Mouse (Mus musculus) midbrain, embryonic 13.5 days (tissue): ENCODE measurements around the gene Slc25a10. TPM values are rescaled to one million over a fixed set of nuclear protein-coding genes. Genes with fewer than 3 reads are reported as not detected.
A peak's percentile ranks its signal among the peaks of the same experiment; 100 is the strongest.

ENCODE experiments used
- ATAC-seq: fragments of 200-750 bp; cut with Nextera tagmentation; 2 replicates; pipeline ENCODE4 v1.8.0; 2017; ENCODE audit warnings: mild to moderate bottlenecking, moderate TSS enrichment, moderate library complexity
- H3K27ac ChIP-seq: fragments of 300-500 bp; sonication (generic); 2 replicates; pipeline ENCODE4 v1.5.1; 2015; ENCODE audit warnings: inconsistent platforms, mild to moderate bottlenecking, moderate library complexity
- H3K27me3 ChIP-seq: fragments of 300-500 bp; sonication (generic); 2 replicates; pipeline ENCODE4 v1.6.1; 2015; ENCODE audit warnings: mild to moderate bottlenecking, inconsistent platforms
- H3K36me3 ChIP-seq: fragments of 300-500 bp; sonication (generic); 2 replicates; pipeline ENCODE4 v1.6.1; 2015; ENCODE audit warnings: mild to moderate bottlenecking, inconsistent platforms
- H3K4me1 ChIP-seq: fragments of 300-500 bp; sonication (generic); replicated peaks from 2 replicates; pipeline ENCODE4 v1.6.1; 2015; ENCODE audit warnings: inconsistent platforms
- H3K4me2 ChIP-seq: fragments of 300-500 bp; sonication (generic); replicated peaks from 2 replicates; pipeline ENCODE4 v1.6.1; 2015; ENCODE audit warnings: moderate library complexity, mild to moderate bottlenecking, inconsistent platforms
- H3K4me3 ChIP-seq: fragments of 300-500 bp; sonication (generic); replicated peaks from 2 replicates; pipeline ENCODE4 v1.5.1; 2015; ENCODE audit warnings: mild to moderate bottlenecking, inconsistent platforms
- H3K9ac ChIP-seq: fragments of 300-500 bp; sonication (generic); replicated peaks from 2 replicates; pipeline ENCODE4 v1.6.1; 2015; ENCODE audit warnings: mild to moderate bottlenecking, inconsistent platforms
- H3K9me3 ChIP-seq: fragments of 300-500 bp; sonication (generic); 2 replicates; pipeline ENCODE4 v1.6.1; 2016; ENCODE audit warnings: mild to moderate bottlenecking, inconsistent platforms
- WGBS: fragments of 180-500 bp; shearing (Covaris S2); methylation state at CpG from one replicate; pipeline ENCODE4 v1.1.7; 2015; 5-methylcytosine and 5-hydroxymethylcytosine counted together
- polyA plus RNA-seq: library from polyadenylated mRNA; unstranded; fragments of >200 nt; fragmentation: Nextera tagmentation; extraction: Ambion mirVana; gene quantifications from 2 replicates; pipeline ENCODE4 v1.2.1, GENCODE M21; 2015

The Slc25a10 gene
- 28.2 and 29.2 TPM in 2 replicates for polyA plus RNA-seq

DNA sequence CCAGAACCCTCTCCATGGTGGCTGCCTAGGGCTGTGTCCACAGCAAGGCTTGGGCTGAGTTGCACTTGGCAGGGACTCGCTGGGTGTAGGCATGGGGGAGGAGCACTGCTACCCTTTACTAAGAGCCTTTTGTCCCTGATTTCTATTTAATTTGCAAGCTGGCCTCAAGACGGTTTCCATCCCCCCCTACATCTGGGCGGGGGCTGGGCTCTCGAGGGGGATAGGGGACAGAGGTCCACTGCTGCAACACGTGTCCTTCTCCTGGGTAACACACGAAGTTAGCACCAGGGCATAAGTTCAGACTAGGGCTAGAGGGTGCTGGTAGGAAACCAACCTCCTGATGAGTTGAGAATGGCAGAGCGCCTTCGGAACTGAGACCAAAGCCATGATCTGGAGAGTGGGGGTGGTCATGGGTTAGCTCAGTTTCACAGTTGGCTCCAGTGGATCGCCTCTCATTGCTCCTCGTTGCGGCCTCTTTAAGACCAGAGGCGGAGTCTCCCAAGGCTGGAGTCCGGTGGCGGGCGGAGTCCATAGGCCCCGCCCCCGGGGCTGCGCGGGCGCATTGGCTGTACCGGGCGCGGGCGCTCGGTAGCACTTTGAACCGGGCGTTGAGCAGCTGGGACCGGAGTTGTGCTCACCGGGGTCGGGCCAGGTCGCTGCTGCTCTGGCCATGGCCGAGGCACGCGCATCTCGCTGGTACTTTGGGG is at the start of gene Slc25a10:
Gene Slc25a10, plus strand, starts transcription at position 524 of the 707 bp plus-strand sequence.
- peaks cover 49% of the 10 kb centered on the region for H3K36me3 ChIP-seq
- H3K27ac ChIP-seq = peak within 1 kb of the TSS; percentile 77
- under 1% methylated on average over 35 of the region's 35 CpGs for WGBS
- H3K9me3 ChIP-seq = no peaks in the 10 kb centered on the region
- peak within 1 kb of the TSS; percentile 86 for H3K9ac ChIP-seq
- H3K4me1 ChIP-seq = peaks cover 39% of the 10 kb centered on the region
- peak within 1 kb of the TSS; percentile 98 for H3K4me2 ChIP-seq
- no peaks in the 10 kb centered on the region for H3K27me3 ChIP-seq
- peak within 1 kb of the TSS; percentile 97 for H3K4me3 ChIP-seq
- ATAC-seq = peak; percentile 90

DNA sequence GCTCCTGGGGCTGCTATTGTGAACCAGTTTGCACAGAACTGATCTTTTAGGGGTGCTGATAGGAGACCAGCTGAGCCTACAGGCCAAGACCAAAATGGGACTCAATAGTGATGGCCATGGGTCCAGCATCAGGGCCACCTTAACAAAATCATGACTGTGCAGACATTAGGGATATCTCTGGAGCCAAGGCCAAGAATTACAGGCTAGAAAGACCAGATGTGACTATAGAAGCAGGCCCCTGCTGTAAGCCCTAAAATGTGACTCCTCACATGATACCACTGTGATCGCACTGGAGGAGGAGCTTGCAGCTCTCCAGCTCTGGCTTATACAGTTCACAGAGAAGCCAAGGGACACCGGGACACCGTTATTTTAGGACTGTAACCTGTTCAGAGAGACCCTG is 49.3 kb upstream of the Slc25a10 start, which contains the start of gene Tspan10:
Gene Tspan10, plus strand, starts transcription at position 301 of the 400 bp plus-strand sequence.
- Histone ChIP-seq H3K27ac (no peak within 1 kb of the TSS), H3K4me3 (no peak within 1 kb of the TSS), H3K4me1 (no peaks in the 10 kb centered on the region), H3K4me2 (no peak within 1 kb of the TSS), H3K9ac (no peak within 1 kb of the TSS), H3K9me3 (no peaks in the 10 kb centered on the region), H3K27me3 (no peaks in the 10 kb centered on the region), H3K36me3 (no peaks in the 10 kb centered on the region)
- no peak for ATAC-seq
- 90% methylated on average over 3 of the region's 3 CpGs for WGBS

DNA sequence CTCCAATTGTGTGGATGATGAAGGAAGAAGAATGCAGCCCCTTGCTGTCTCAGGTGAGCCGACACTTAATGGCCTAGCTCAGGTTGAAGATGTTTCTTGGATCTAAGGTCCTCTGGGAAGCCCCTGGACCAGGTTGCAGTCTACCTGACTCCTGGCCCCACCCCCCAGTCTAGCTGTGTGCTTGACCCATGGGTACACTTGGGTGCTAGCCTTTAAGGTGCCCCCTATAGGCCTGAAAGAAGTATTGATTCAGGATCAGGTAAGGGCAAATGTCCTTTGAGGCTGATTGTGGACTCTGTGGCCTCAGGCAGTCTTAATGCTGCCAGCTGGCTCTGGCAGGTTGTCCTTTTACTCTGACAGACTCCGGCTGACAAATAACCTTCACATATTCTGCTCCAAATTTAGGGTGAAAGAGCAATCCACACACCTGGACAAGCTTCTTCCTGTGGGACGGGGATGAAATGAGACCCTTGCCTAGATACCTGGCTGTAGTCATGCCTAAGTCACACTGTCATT is 48.8 kb upstream of the Slc25a10 start:
- Histone ChIP-seq H3K9me3 (no peaks in the 10 kb centered on the region), H3K36me3 (no peaks in the 10 kb centered on the region), H3K27ac (no peak overlapping the region), H3K27me3 (no peaks in the 10 kb centered on the region), H3K9ac (no peak overlapping the region), H3K4me2 (no peak overlapping the region), H3K4me3 (no peak overlapping the region), H3K4me1 (no peaks in the 10 kb centered on the region)
- ATAC-seq = no peak
- WGBS = 86% methylated on average over 3 of the region's 3 CpGs

DNA sequence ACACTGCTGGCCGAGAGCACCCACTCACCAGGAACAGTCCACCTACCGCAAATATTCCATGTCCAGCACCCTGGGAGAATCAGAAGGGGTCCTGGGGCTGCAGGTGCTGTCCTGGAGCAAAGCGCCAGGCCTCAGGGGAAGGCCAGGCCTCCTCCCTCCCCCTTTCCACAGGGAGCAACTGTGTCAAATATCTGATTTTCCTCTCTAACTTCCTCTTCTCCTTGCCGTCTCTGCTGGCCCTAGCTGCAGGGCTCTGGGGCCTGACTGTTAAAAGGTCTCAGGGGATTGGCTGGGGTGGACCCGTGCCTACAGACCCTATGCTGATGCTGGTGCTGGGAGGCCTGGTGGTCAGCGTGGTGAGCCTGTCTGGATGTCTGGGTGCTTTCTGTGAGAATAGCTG is 47.5 kb upstream of the Slc25a10 start:
- no peaks in the 10 kb centered on the region for H3K4me1 ChIP-seq
- ATAC-seq = no peak
- no peak overlapping the region for H3K27ac ChIP-seq
- H3K4me3 ChIP-seq = no peak overlapping the region
- WGBS = 69% methylated on average over 6 of the region's 6 CpGs
- no peak overlapping the region for H3K4me2 ChIP-seq
- H3K36me3 ChIP-seq = no peaks in the 10 kb centered on the region
- no peaks in the 10 kb centered on the region for H3K27me3 ChIP-seq
- H3K9ac ChIP-seq = no peak overlapping the region
- H3K9me3 ChIP-seq = no peaks in the 10 kb centered on the region

- no peak overlapping the region for H3K4me3 ChIP-seq
- H3K9ac ChIP-seq = 0 out of 2 replicates have a peak overlapping the region, but pooled peaks have one; percentile 4
- H3K4me2 ChIP-seq = no peak overlapping the region
- no peaks in the 10 kb centered on the region for H3K4me1 ChIP-seq
- no peaks in the 10 kb centered on the region for H3K9me3 ChIP-seq
- H3K27me3 ChIP-seq = no peaks in the 10 kb centered on the region
- no peak for ATAC-seq
- whole genome bisulfite sequencing = 92% methylated on average over 3 of the region's 3 CpGs
- no peaks in the 10 kb centered on the region for H3K36me3 ChIP-seq
- H3K27ac ChIP-seq = no peak overlapping the region
Observed at GRCm38 (mm10) chr11:120445475-120445874, 46.2 kb upstream of the Slc25a10 start.

DNA sequence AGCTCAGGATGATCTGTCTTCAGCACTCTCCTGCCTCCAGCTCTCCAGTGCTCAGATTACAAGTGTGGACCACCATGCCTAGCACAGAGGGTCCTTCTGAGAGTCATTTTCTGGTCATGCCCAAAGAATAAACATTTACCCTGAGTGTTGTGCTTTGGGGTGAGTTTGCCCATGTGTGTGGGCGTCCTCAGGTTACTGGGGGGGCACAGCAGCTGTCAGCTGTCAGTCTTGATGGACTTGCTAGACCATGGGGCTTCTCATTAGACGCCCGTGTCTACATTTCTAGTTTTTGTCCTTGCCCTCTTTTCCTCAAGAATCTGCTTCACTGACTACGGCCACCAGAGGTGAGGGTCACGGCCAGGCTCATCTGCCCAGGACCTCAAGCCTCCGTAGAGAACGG is 44.5 kb upstream of the Slc25a10 start:
- H3K4me2 ChIP-seq = no peak overlapping the region
- H3K4me3 ChIP-seq = no peak overlapping the region
- H3K27me3 ChIP-seq = no peaks in the 10 kb centered on the region
- ATAC-seq = no peak
- H3K9me3 ChIP-seq = no peaks in the 10 kb centered on the region
- H3K36me3 ChIP-seq = no peaks in the 10 kb centered on the region
- no peaks in the 10 kb centered on the region for H3K4me1 ChIP-seq
- 81% methylated on average over 7 of the region's 7 CpGs for WGBS
- H3K9ac ChIP-seq = no peak overlapping the region
- H3K27ac ChIP-seq = no peak overlapping the region

DNA sequence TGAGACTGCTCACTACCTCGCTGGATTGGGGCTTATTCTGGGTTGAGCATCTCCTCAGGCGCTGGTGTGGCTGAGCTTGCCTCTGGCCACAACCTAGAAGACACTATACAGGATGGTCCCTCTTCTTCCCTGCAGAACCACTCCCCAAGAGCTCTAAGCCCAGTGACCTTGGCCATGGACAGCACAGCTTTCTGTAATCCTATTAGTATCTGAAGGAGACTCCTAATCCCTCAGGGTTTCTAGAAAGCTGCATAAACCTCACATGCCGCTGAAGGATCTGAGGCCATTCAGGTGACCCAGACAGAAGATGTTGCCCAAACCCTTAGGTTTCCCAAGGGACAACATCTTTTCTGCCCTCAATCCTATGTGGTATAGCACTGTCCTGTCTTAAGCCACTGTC is 39.4 kb upstream of the Slc25a10 start:
- 46% methylated on average over 3 of the region's 3 CpGs for WGBS

GRCm38 (mm10) chr11:120453306-120453705 is 38.3 kb upstream of the Slc25a10 start, which contains the start of gene Pde6g:
Gene Pde6g (minus strand): TSS chr11:120453500.
- Histone ChIP-seq H3K4me3 (no peak within 1 kb of the TSS), H3K36me3 (0 out of 2 replicates have a peak, but pooled peaks cover 3% of the 10 kb centered on the region), H3K4me1 (peaks cover 13% of the 10 kb centered on the region), H3K27ac (no peak within 1 kb of the TSS), H3K9ac (no peak within 1 kb of the TSS), H3K4me2 (no peak within 1 kb of the TSS), H3K9me3 (no peaks in the 10 kb centered on the region), H3K27me3 (no peaks in the 10 kb centered on the region)
- WGBS = 89% methylated on average over 4 of the region's 4 CpGs
- ATAC-seq = no peak

More for the DNA sequence above, 39.4 kb upstream of the Slc25a10 start:
- H3K9ac ChIP-seq = no peak overlapping the region
- H3K9me3 ChIP-seq = no peaks in the 10 kb centered on the region
- H3K36me3 ChIP-seq = 0 out of 2 replicates have a peak, but pooled peaks cover 3% of the 10 kb centered on the region
- H3K4me2 ChIP-seq = no peak overlapping the region
- no peak for ATAC-seq
- no peaks in the 10 kb centered on the region for H3K27me3 ChIP-seq
- no peak overlapping the region for H3K4me3 ChIP-seq
- peaks cover 10% of the 10 kb centered on the region for H3K4me1 ChIP-seq
- H3K27ac ChIP-seq = no peak overlapping the region

- Histone ChIP-seq H3K27ac (no peak overlapping the region), H3K27me3 (no peaks in the 10 kb centered on the region), H3K9ac (no peak overlapping the region), H3K9me3 (no peaks in the 10 kb centered on the region), H3K4me3 (no peak overlapping the region), H3K36me3 (peaks cover 9% of the 10 kb centered on the region), H3K4me1 (peaks cover 25% of the 10 kb centered on the region), H3K4me2 (no peak overlapping the region)
- no peak for ATAC-seq
- 93% methylated on average over 4 of the region's 4 CpGs for WGBS
Observed at GRCm38 (mm10) chr11:120454965-120455364, 36.7 kb upstream of the Slc25a10 start.

- 93% methylated on average over 7 of the region's 7 CpGs for WGBS
Observed at GRCm38 (mm10) chr11:120455413-120455812, 36.2 kb upstream of the Slc25a10 start.

GRCm38 (mm10) chr11:120457370-120457769 is 34.3 kb upstream of the Slc25a10 start:
- H3K9me3 ChIP-seq = no peaks in the 10 kb centered on the region

More at GRCm38 (mm10) chr11:120455413-120455812, 36.2 kb upstream of the Slc25a10 start:
- H3K4me3 ChIP-seq = no peak overlapping the region
- H3K36me3 ChIP-seq = peaks cover 12% of the 10 kb centered on the region
- no peaks in the 10 kb centered on the region for H3K9me3 ChIP-seq
- H3K27ac ChIP-seq = no peak overlapping the region
- H3K27me3 ChIP-seq = no peaks in the 10 kb centered on the region
- H3K4me1 ChIP-seq = peaks cover 25% of the 10 kb centered on the region
- ATAC-seq = no peak
- H3K9ac ChIP-seq = no peak overlapping the region
- no peak overlapping the region for H3K4me2 ChIP-seq

More at GRCm38 (mm10) chr11:120457370-120457769, 34.3 kb upstream of the Slc25a10 start:
- no peak for ATAC-seq
- peaks cover 25% of the 10 kb centered on the region for H3K4me1 ChIP-seq
- 41% methylated on average over 14 of the region's 14 CpGs for WGBS
- 0 out of 2 replicates have a peak overlapping the region, but pooled peaks have one; percentile 71 for H3K27ac ChIP-seq
- H3K36me3 ChIP-seq = peaks cover 30% of the 10 kb centered on the region
- H3K4me2 ChIP-seq = peak overlapping the region; percentile 95
- peak overlapping the region; percentile 80 for H3K4me3 ChIP-seq
- H3K27me3 ChIP-seq = no peaks in the 10 kb centered on the region
- H3K9ac ChIP-seq = peak overlapping the region; percentile 89
